7 mouse cellular contexts compared by ENCODE assay signal in the genomic region with DNA sequence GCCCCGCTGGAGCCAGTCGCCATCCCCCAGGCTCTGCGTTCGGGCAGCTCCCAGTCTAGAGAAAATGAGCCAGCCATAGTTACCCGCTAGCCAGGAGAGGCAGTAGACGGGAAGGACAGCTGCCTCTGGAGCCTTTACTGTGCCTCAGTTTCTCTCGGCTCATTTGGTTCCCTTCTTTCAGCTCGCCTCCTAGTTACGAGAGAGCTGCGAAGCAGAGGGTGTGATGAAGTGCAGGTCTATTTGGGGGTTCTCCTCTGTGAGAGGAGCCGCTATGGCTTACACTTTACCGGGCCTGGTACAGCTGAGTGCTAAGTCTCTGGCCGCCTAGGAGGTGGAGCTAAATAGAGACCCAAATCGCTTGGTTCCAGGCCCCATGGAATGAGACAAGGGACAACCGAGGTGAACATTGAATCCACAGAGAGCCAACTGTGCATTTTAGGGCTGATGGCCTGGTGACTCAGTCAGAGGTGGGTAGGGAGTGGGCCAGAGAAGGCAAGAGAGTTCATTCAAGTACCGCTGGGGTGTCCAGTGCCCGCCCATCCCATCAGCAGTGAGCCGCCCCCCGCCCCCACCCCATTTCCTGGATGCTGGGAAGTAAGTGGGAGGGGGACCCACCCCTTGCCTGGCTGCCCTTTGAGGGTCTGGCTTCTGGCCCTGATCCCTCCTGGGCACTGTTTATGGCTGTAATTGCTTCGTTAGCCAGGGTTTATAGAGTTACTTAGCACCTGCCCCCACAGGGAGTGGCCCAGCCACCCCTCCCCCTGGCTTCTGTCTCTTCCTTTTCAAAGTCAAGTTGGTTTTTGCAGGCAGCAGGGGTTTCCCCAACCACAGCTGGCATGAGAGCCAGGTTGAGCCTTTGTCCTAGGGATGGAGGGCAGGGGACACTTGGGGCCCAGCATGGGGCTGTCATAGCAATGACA. TPM values are rescaled to one million over a fixed set of nuclear protein-coding genes. Genes with fewer than 3 reads are reported as not detected.
DNase-seq lines count a peak whose midpoint lies in the region; ATAC-seq and TF ChIP-seq lines count a peak whose summit lies in the region.

No protein-coding gene starts in this region.

- no peaks in the 10 kb centered on the region for H3K9me3 ChIP-seq in ES-E14 (ENCODE audit: control insufficient read depth, insufficient read depth, low read depth, low read length)
- no peaks in the 10 kb centered on the region for H3K9me3 ChIP-seq in hindbrain, embryonic 12.5 days (replicated peaks)
- H3K9me3 ChIP-seq in limb, embryonic 15.5 days = no peaks in the 10 kb centered on the region
- H3K9me3 ChIP-seq in neural tube, embryonic 12.5 days = no peaks in the 10 kb centered on the region

- peak overlapping the region; percentile 75 to 88 for H3K4me3 ChIP-seq in ES-E14 (ENCODE audit: insufficient read depth in 1 of 2, low read depth in 1 of 2, low read length in 2 of 2, poor library complexity in 1 of 2, severe bottlenecking in 1 of 2)
- peak overlapping the region; percentile 85 for H3K4me3 ChIP-seq in brown adipose tissue, adult 24 weeks (ENCODE audit: insufficient read depth, low read depth, low read length)
- peak overlapping the region; percentile 50 for H3K4me3 ChIP-seq in hindbrain, embryonic 12.5 days
- H3K4me3 ChIP-seq in limb, embryonic 15.5 days = peak overlapping the region; percentile 87
- H3K4me3 ChIP-seq in neural tube, embryonic 12.5 days = peak overlapping the region; percentile 47

- H3K27ac ChIP-seq in ES-E14 (ENCODE audit: insufficient read depth, low read depth, low read length, poor library complexity, severe bottlenecking) = peak overlapping the region; percentile 79
- H3K27ac ChIP-seq in brown adipose tissue, adult 24 weeks (replicated peaks; ENCODE audit: low read depth, low read length) = peak overlapping the region; percentile 28; the same call in 1 of the 2 replicates
- peak overlapping the region; percentile 52; the same call in 1 of the 2 replicates for H3K27ac ChIP-seq in hindbrain, embryonic 12.5 days
- H3K27ac ChIP-seq in limb, embryonic 15.5 days = peak overlapping the region; percentile 94
- H3K27ac ChIP-seq in neural tube, embryonic 12.5 days = no peak overlapping the region

- DNase-seq in ES-E14 (ENCODE audit: low read depth, low spot score) = peak; percentile 54
- no peak for DNase-seq in ovary, postnatal 10 days (ENCODE audit: low spot score)
- no peak for DNase-seq in layer of hippocampus, postnatal 14 days (ENCODE audit: low spot score in 2 of 2)

- no peak for ATAC-seq in hindbrain, embryonic 12.5 days (ENCODE audit: low FRiP score)
- no peak; the same call in 1 of the 2 replicates for ATAC-seq in limb, embryonic 15.5 days (ENCODE audit: insufficient number of reproducible peaks, low FRiP score, low TSS enrichment, low read depth)
- 0 out of 2 replicates have a peak, but pooled peaks have one; percentile 10 for ATAC-seq in neural tube, embryonic 12.5 days (ENCODE audit: low FRiP score, low read depth)

- H3K4me2 ChIP-seq in hindbrain, embryonic 12.5 days (replicated peaks) = peak overlapping the region; percentile 90
- H3K4me2 ChIP-seq in limb, embryonic 15.5 days = peak overlapping the region; percentile 94
- peak overlapping the region; percentile 94 for H3K4me2 ChIP-seq in neural tube, embryonic 12.5 days (replicated peaks)

- H3K27me3 ChIP-seq in hindbrain, embryonic 12.5 days = peaks cover 29% of the 10 kb centered on the region
- no peaks in the 10 kb centered on the region for H3K27me3 ChIP-seq in limb, embryonic 15.5 days
- peaks cover 32% of the 10 kb centered on the region for H3K27me3 ChIP-seq in neural tube, embryonic 12.5 days (replicated peaks)

- 3% methylated on average over 20 of the region's 20 CpGs for WGBS in hindbrain, embryonic 12.5 days
- WGBS in limb, embryonic 15.5 days = 7% methylated on average over 20 of the region's 20 CpGs
- WGBS in neural tube, embryonic 12.5 days = 1% methylated on average over 20 of the region's 20 CpGs

- H3K4me1 ChIP-seq in ES-E14 (ENCODE audit: control insufficient read depth in 2 of 2, insufficient read depth in 2 of 2, low read length in 2 of 2, poor library complexity in 1 of 2) = peaks cover 5 to 28% of the 10 kb centered on the region in 2 experiments
- peaks cover 20% of the 10 kb centered on the region for H3K4me1 ChIP-seq in brown adipose tissue, adult 24 weeks (ENCODE audit: control insufficient read depth, insufficient read depth, insufficient read length, low read length)
- H3K4me1 ChIP-seq in hindbrain, embryonic 12.5 days = peaks cover 29% of the 10 kb centered on the region
- peaks cover 24% of the 10 kb centered on the region for H3K4me1 ChIP-seq in limb, embryonic 15.5 days
- H3K4me1 ChIP-seq in neural tube, embryonic 12.5 days = peaks cover 26% of the 10 kb centered on the region

- in situ Hi-C loops in ES-E14 (cut with MboI; ENCODE audit: low sequenced_read_pairs in 2 of 2, unreplicated experiment in 2 of 2) = no loop called here

- H3K9ac ChIP-seq in ES-E14 (ENCODE audit: insufficient read depth, low read depth, low read length, poor library complexity, severe bottlenecking) = peak overlapping the region; percentile 74
- H3K9ac ChIP-seq in hindbrain, embryonic 12.5 days = peak overlapping the region; percentile 70; the same call in 1 of the 2 replicates
- H3K9ac ChIP-seq in limb, embryonic 15.5 days = peak overlapping the region; percentile 42; the same call in 1 of the 2 replicates
- H3K9ac ChIP-seq in neural tube, embryonic 12.5 days = no peak overlapping the region; the same call in 1 of the 2 replicates

- H3K36me3 ChIP-seq in ES-E14 (ENCODE audit: control insufficient read depth, insufficient read depth, low read length, poor library complexity, severe bottlenecking) = no peaks in the 10 kb centered on the region
- no peaks in the 10 kb centered on the region for H3K36me3 ChIP-seq in hindbrain, embryonic 12.5 days
- no peaks in the 10 kb centered on the region for H3K36me3 ChIP-seq in limb, embryonic 15.5 days
- H3K36me3 ChIP-seq in neural tube, embryonic 12.5 days = no peaks in the 10 kb centered on the region

TF ChIP-seq in ES-E14, 5 proteins besides CTCF, POLR2A, EP300 and RAD21:
- TF ChIP-seq CHD2 (IDR thresholded peaks at IDR 0.05; ENCODE audit: low read depth, low read length) (no peak), MAFK (IDR thresholded peaks at IDR 0.05; ENCODE audit: insufficient read depth, low read depth, low read length) (no peak), ZNF384 (IDR thresholded peaks at IDR 0.05; ENCODE audit: low read depth, low read length) (no peak), ZC3H11A (IDR thresholded peaks at IDR 0.05; ENCODE audit: borderline replicate concordance, low read depth, low read length) (no peak), HCFC1 (IDR thresholded peaks at IDR 0.05; ENCODE audit: borderline replicate concordance, insufficient read depth, low read length) (no peak)
TF ChIP-seq in ES-E14: peak in this region for 0.

RNA-seq across cellular contexts. Expression of gene Tfeb, which starts 2.3 kb away (rescaled TPM):
- 21.0 and 33.0 TPM in 2 replicates for total RNA-seq in ES-E14 (2012; rRNA removed)
- polyA plus RNA-seq in brown adipose tissue, adult 24 weeks (2012; ENCODE audit: insufficient read depth, insufficient read length, missing spikeins) = 8.7 and 14.8 TPM in 2 replicates
- 4.9 TPM in 2 replicates for polyA plus RNA-seq in hindbrain, embryonic 12.5 days (2016; fragmentation: Nextera tagmentation; extraction: Ambion mirVana)
- polyA plus RNA-seq in limb, embryonic 15.5 days (2015; fragmentation: Nextera tagmentation; extraction: Ambion mirVana) = 13.0 and 14.1 TPM in 2 replicates
- polyA plus RNA-seq in neural tube, embryonic 12.5 days (2016; fragmentation: Nextera tagmentation; extraction: Ambion mirVana) = 3.8 and 4.5 TPM in 2 replicates
- total RNA-seq in layer of hippocampus, postnatal 14 days (2021) = 10 to 100 TPM; 12.6 to 14.8 TPM

RNA-seq across cellular contexts. Expression of gene Pgc, which starts 12.5 kb away (rescaled TPM):
- total RNA-seq in ES-E14 (2012; rRNA removed) = 1.7 and 3.7 TPM in 2 replicates
- not detected in 2 replicates for polyA plus RNA-seq in brown adipose tissue, adult 24 weeks (2012; ENCODE audit: insufficient read depth, insufficient read length, missing spikeins)
- not detected in 2 replicates for polyA plus RNA-seq in hindbrain, embryonic 12.5 days (2016; fragmentation: Nextera tagmentation; extraction: Ambion mirVana)
- 0.10 and 0.16 TPM in 2 replicates for polyA plus RNA-seq in limb, embryonic 15.5 days (2015; fragmentation: Nextera tagmentation; extraction: Ambion mirVana)
- not detected in 2 replicates for polyA plus RNA-seq in neural tube, embryonic 12.5 days (2016; fragmentation: Nextera tagmentation; extraction: Ambion mirVana)
- total RNA-seq in layer of hippocampus, postnatal 14 days (2021) = not detected

RNA-seq across cellular contexts. Expression of gene Prickle4, which starts 44.6 kb away (rescaled TPM):
- 0.71 and 1.7 TPM in 2 replicates for total RNA-seq in ES-E14 (2012; rRNA removed)
- polyA plus RNA-seq in brown adipose tissue, adult 24 weeks (2012; ENCODE audit: insufficient read depth, insufficient read length, missing spikeins) = 3.5 and 3.6 TPM in 2 replicates
- polyA plus RNA-seq in hindbrain, embryonic 12.5 days (2016; fragmentation: Nextera tagmentation; extraction: Ambion mirVana) = 0.63 and 1.2 TPM in 2 replicates
- 0.27 TPM in 1 of 2 replicates, not detected in the other for polyA plus RNA-seq in limb, embryonic 15.5 days (2015; fragmentation: Nextera tagmentation; extraction: Ambion mirVana)
- polyA plus RNA-seq in neural tube, embryonic 12.5 days (2016; fragmentation: Nextera tagmentation; extraction: Ambion mirVana) = 0.86 and 1.3 TPM in 2 replicates
- total RNA-seq in layer of hippocampus, postnatal 14 days (2021) = 1 to 10 TPM; 7.3 to 7.5 TPM

RNA-seq across cellular contexts. Expression of gene Gm21981, which starts 44.9 kb away (rescaled TPM):
- 0.36 and 0.37 TPM in 2 replicates for total RNA-seq in ES-E14 (2012; rRNA removed)
- 1.3 TPM in 1 of 2 replicates, not detected in the other for polyA plus RNA-seq in brown adipose tissue, adult 24 weeks (2012; ENCODE audit: insufficient read depth, insufficient read length, missing spikeins)
- polyA plus RNA-seq in hindbrain, embryonic 12.5 days (2016; fragmentation: Nextera tagmentation; extraction: Ambion mirVana) = 0.23 and 0.27 TPM in 2 replicates
- 0.13 and 0.41 TPM in 2 replicates for polyA plus RNA-seq in limb, embryonic 15.5 days (2015; fragmentation: Nextera tagmentation; extraction: Ambion mirVana)
- polyA plus RNA-seq in neural tube, embryonic 12.5 days (2016; fragmentation: Nextera tagmentation; extraction: Ambion mirVana) = 0.28 and 0.54 TPM in 2 replicates
- total RNA-seq in layer of hippocampus, postnatal 14 days (2021) = 1 to 10 TPM; 2.4 to 2.7 TPM

RNA-seq across cellular contexts. Expression of gene Frs3, which starts 50.3 kb away (rescaled TPM):
- 8.4 and 15.9 TPM in 2 replicates for total RNA-seq in ES-E14 (2012; rRNA removed)
- polyA plus RNA-seq in brown adipose tissue, adult 24 weeks (2012; ENCODE audit: insufficient read depth, insufficient read length, missing spikeins) = 1.3 and 3.4 TPM in 2 replicates
- 18.7 and 18.9 TPM in 2 replicates for polyA plus RNA-seq in hindbrain, embryonic 12.5 days (2016; fragmentation: Nextera tagmentation; extraction: Ambion mirVana)
- 4.1 and 4.4 TPM in 2 replicates for polyA plus RNA-seq in limb, embryonic 15.5 days (2015; fragmentation: Nextera tagmentation; extraction: Ambion mirVana)
- polyA plus RNA-seq in neural tube, embryonic 12.5 days (2016; fragmentation: Nextera tagmentation; extraction: Ambion mirVana) = 22.7 and 24.1 TPM in 2 replicates
- 10 to 100 TPM; 22.2 to 27.6 TPM for total RNA-seq in layer of hippocampus, postnatal 14 days (2021)
